In the genomic region with DNA sequence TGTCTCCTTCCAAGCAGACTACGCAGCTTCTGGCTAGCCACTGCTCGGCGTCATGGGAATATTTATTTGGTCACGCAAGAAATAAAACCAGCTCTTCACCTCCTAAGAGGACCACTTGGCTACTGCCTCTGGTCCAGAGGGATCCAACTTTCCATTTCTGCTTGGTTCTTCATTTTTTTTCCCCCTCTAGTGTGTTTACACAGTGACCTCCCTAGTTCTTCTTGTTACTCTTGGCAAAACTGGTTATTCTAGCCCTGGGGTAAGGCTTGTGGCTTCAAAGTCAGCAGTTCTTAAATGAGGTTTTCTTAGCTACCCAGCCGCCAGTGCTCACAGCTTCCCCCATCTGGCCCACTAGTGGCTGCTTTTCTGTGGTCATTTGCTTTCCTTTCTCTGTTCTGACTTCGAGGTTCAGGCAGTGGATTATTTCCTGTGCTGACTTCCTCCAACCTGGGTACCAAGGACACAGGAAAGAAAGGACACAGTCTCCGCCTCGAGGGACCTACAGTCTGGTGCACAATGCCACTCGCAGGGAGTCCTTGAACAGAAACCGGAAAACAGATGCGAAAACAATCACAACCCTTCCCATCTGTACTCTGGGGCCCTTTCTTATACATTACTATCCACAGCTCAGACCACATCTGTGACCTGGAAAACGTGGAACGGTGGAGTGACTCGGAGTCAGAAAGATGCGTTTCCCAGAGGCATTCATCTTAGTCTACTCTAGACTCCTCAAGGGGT, we compare ENCODE assay signal across 8 mouse cellular contexts. TPM values are rescaled to one million over a fixed set of nuclear protein-coding genes. Genes with fewer than 3 reads are reported as not detected.
DNase-seq lines count a peak whose midpoint lies in the region; ATAC-seq and TF ChIP-seq lines count a peak whose summit lies in the region.

No protein-coding gene starts in this region.

- TF ChIP-seq CTCF in liver, embryonic 14.5 days (IDR thresholded peaks at IDR 0.05; ENCODE audit: low read depth), result 0 out of 2 replicates have a peak, but pooled peaks have one; percentile 15

- peaks cover 4% of the 10 kb centered on the region; the same call in 1 of the 2 replicates for H3K27me3 ChIP-seq in embryonic facial prominence, embryonic 12.5 days
- no peaks in the 10 kb centered on the region; the same call in 1 of the 2 replicates for H3K27me3 ChIP-seq in hindbrain, embryonic 14.5 days (ENCODE audit: control insufficient read depth, insufficient read depth, low read length)
- peaks cover 8% of the 10 kb centered on the region; the same call in 1 of the 2 replicates for H3K27me3 ChIP-seq in liver, embryonic 14.5 days (ENCODE audit: control insufficient read depth, insufficient read depth, low read length)

- no peak overlapping the region for H3K4me2 ChIP-seq in embryonic facial prominence, embryonic 12.5 days (replicated peaks)
- H3K4me2 ChIP-seq in hindbrain, embryonic 14.5 days (replicated peaks), result peak overlapping the region; percentile 32; the same call in 1 of the 2 replicates
- H3K4me2 ChIP-seq in liver, embryonic 14.5 days (ENCODE audit: low read depth), result no peak overlapping the region; the same call in 1 of the 2 replicates

- H3K9me3 ChIP-seq in embryonic facial prominence, embryonic 12.5 days, result no peaks in the 10 kb centered on the region
- H3K9me3 ChIP-seq in hindbrain, embryonic 14.5 days (ENCODE audit: control insufficient read depth, low read length), result no peaks in the 10 kb centered on the region
- H3K9me3 ChIP-seq in liver, embryonic 14.5 days (ENCODE audit: control insufficient read depth, low read length), result no peaks in the 10 kb centered on the region

- H3K36me3 ChIP-seq in embryonic facial prominence, embryonic 12.5 days, result no peaks in the 10 kb centered on the region
- H3K36me3 ChIP-seq in hindbrain, embryonic 14.5 days (replicated peaks; ENCODE audit: control insufficient read depth, insufficient read depth), result no peaks in the 10 kb centered on the region
- no peaks in the 10 kb centered on the region for H3K36me3 ChIP-seq in liver, embryonic 14.5 days (replicated peaks; ENCODE audit: control insufficient read depth, insufficient read depth, low read depth)

- no peak overlapping the region for H3K4me3 ChIP-seq in embryonic facial prominence, embryonic 12.5 days
- H3K4me3 ChIP-seq in hindbrain, embryonic 14.5 days (replicated peaks; ENCODE audit: low read length), result no peak overlapping the region
- no peak overlapping the region for H3K4me3 ChIP-seq in liver, embryonic 14.5 days (ENCODE audit: insufficient read depth in 1 of 2, low read depth in 2 of 2, low read length in 2 of 2)

- peak overlapping the region; percentile 30; the same call in 1 of the 2 replicates for H3K27ac ChIP-seq in embryonic facial prominence, embryonic 12.5 days
- H3K27ac ChIP-seq in hindbrain, embryonic 14.5 days, result no peak overlapping the region
- no peak overlapping the region for H3K27ac ChIP-seq in liver, embryonic 14.5 days

- peaks cover 7% of the 10 kb centered on the region; the same call in 1 of the 2 replicates for H3K4me1 ChIP-seq in embryonic facial prominence, embryonic 12.5 days
- peaks cover 16% of the 10 kb centered on the region for H3K4me1 ChIP-seq in hindbrain, embryonic 14.5 days (replicated peaks; ENCODE audit: control insufficient read depth, insufficient read depth, low read length)
- H3K4me1 ChIP-seq in liver, embryonic 14.5 days (replicated peaks; ENCODE audit: control insufficient read depth in 2 of 2, insufficient read depth in 2 of 2, low read length in 1 of 2), result peaks cover 0 to 12% of the 10 kb centered on the region in 2 experiments; a peak in 2 of 4 replicates

- 30% methylated on average over 15 of the region's 15 CpGs for WGBS in embryonic facial prominence, embryonic 12.5 days
- WGBS in hindbrain, embryonic 14.5 days, result 34% methylated on average over 15 of the region's 15 CpGs
- 15% methylated on average over 15 of the region's 15 CpGs for WGBS in liver, embryonic 14.5 days (ENCODE audit: insufficient replicate concordance)

- no peak for TF ChIP-seq EP300 in liver, embryonic 14.5 days (IDR thresholded peaks at IDR 0.05; ENCODE audit: low read depth)

- ATAC-seq in embryonic facial prominence, embryonic 12.5 days (ENCODE audit: insufficient number of reproducible peaks, insufficient read depth, low FRiP score, low TSS enrichment), result no peak
- no peak for ATAC-seq in hindbrain, embryonic 14.5 days (ENCODE audit: low FRiP score)
- peak; percentile 30 for ATAC-seq in liver, embryonic 14.5 days (ENCODE audit: insufficient read depth)
- no peak for ATAC-seq in erythroid progenitor cell, adult 5-6 weeks (replicated peaks; ENCODE audit: low FRiP score, poor library complexity, severe bottlenecking)

- no peak overlapping the region for H3K9ac ChIP-seq in embryonic facial prominence, embryonic 12.5 days
- no peak overlapping the region for H3K9ac ChIP-seq in hindbrain, embryonic 14.5 days
- no peak overlapping the region for H3K9ac ChIP-seq in liver, embryonic 14.5 days (replicated peaks)

- peak; percentile 35 for DNase-seq in thymus, postnatal 0 days (ENCODE audit: low spot score)
- no peak for DNase-seq in thymus, postnatal 36 days
- no peak for DNase-seq in hindbrain, embryonic 14.5 days (ENCODE audit: low spot score)
- DNase-seq in liver, embryonic 14.5 days (ENCODE audit: low read depth in 3 of 3, low spot score in 3 of 3), result no peak
- DNase-seq in spleen, postnatal 36 days (ENCODE audit: low spot score in 2 of 2), result peak; percentile 51 to 56
- no peak for DNase-seq in layer of hippocampus, postnatal 36 days

RNA-seq across cellular contexts. Expression of gene Cfap45, which starts 4.6 kb away (rescaled TPM):
- 1.6 and 1.9 TPM in 2 replicates for polyA plus RNA-seq in thymus, postnatal 0 days (2015; fragmentation: Nextera tagmentation; extraction: Ambion mirVana)
- polyA plus RNA-seq in embryonic facial prominence, embryonic 12.5 days (2016; fragmentation: Nextera tagmentation; extraction: Ambion mirVana), result 0.95 and 1.1 TPM in 2 replicates
- 3.7 and 5.5 TPM in 2 replicates for polyA plus RNA-seq in hindbrain, embryonic 14.5 days (2014; fragmentation: Nextera tagmentation; extraction: Ambion mirVana)
- polyA plus RNA-seq in liver, embryonic 14.5 days (2012; rRNA removed), result 0.15 and 0.28 TPM in 2 replicates
- polyA plus RNA-seq in liver, embryonic 14.5 days (2014; fragmentation: Nextera tagmentation; extraction: Ambion mirVana), result 0.22 and 0.29 TPM in 2 replicates
- total RNA-seq in layer of hippocampus, postnatal 36 days (2021), result 1 to 10 TPM; 4.0 to 5.5 TPM
- total RNA-seq in erythroid progenitor cell, adult 5-6 weeks (2015; ENCODE audit: low replicate concordance), result not detected in 2 replicates
- not detected in 2 replicates for total RNA-seq in erythroid progenitor cell, adult 5-6 weeks (2017; ENCODE audit: low replicate concordance)

RNA-seq across cellular contexts. Expression of gene Tagln2, which starts 25.3 kb away (rescaled TPM):
- polyA plus RNA-seq in thymus, postnatal 0 days (2015; fragmentation: Nextera tagmentation; extraction: Ambion mirVana), result 151 and 180 TPM in 2 replicates
- 80.2 and 80.4 TPM in 2 replicates for polyA plus RNA-seq in embryonic facial prominence, embryonic 12.5 days (2016; fragmentation: Nextera tagmentation; extraction: Ambion mirVana)
- polyA plus RNA-seq in hindbrain, embryonic 14.5 days (2014; fragmentation: Nextera tagmentation; extraction: Ambion mirVana), result 53.0 and 62.6 TPM in 2 replicates
- 75.1 and 88.2 TPM in 2 replicates for polyA plus RNA-seq in liver, embryonic 14.5 days (2012; rRNA removed)
- polyA plus RNA-seq in liver, embryonic 14.5 days (2014; fragmentation: Nextera tagmentation; extraction: Ambion mirVana), result 94.4 and 97.5 TPM in 2 replicates
- 1 to 10 TPM; 8.7 to 9.2 TPM for total RNA-seq in layer of hippocampus, postnatal 36 days (2021)
- 95.6 and 112 TPM in 2 replicates for total RNA-seq in erythroid progenitor cell, adult 5-6 weeks (2015; ENCODE audit: low replicate concordance)
- total RNA-seq in erythroid progenitor cell, adult 5-6 weeks (2017; ENCODE audit: low replicate concordance), result 21.1 and 56.0 TPM in 2 replicates

RNA-seq across cellular contexts. Expression of gene Vsig8, which starts 30.5 kb away (rescaled TPM):
- polyA plus RNA-seq in thymus, postnatal 0 days (2015; fragmentation: Nextera tagmentation; extraction: Ambion mirVana), result 2.4 and 3.2 TPM in 2 replicates
- polyA plus RNA-seq in embryonic facial prominence, embryonic 12.5 days (2016; fragmentation: Nextera tagmentation; extraction: Ambion mirVana), result 0.24 TPM in 1 of 2 replicates, not detected in the other
- polyA plus RNA-seq in hindbrain, embryonic 14.5 days (2014; fragmentation: Nextera tagmentation; extraction: Ambion mirVana), result 0.75 and 0.90 TPM in 2 replicates
- polyA plus RNA-seq in liver, embryonic 14.5 days (2012; rRNA removed), result not detected in 2 replicates
- polyA plus RNA-seq in liver, embryonic 14.5 days (2014; fragmentation: Nextera tagmentation; extraction: Ambion mirVana), result not detected in 2 replicates
- total RNA-seq in layer of hippocampus, postnatal 36 days (2021), result under 1 TPM; 0.25 to 0.67 TPM
- not detected in 2 replicates for total RNA-seq in erythroid progenitor cell, adult 5-6 weeks (2015; ENCODE audit: low replicate concordance)
- not detected in 2 replicates for total RNA-seq in erythroid progenitor cell, adult 5-6 weeks (2017; ENCODE audit: low replicate concordance)

RNA-seq across cellular contexts. Expression of gene Igsf9, which starts 43.6 kb away (rescaled TPM):
- polyA plus RNA-seq in thymus, postnatal 0 days (2015; fragmentation: Nextera tagmentation; extraction: Ambion mirVana), result 2.4 and 2.5 TPM in 2 replicates
- polyA plus RNA-seq in embryonic facial prominence, embryonic 12.5 days (2016; fragmentation: Nextera tagmentation; extraction: Ambion mirVana), result 79.5 and 84.3 TPM in 2 replicates
- 27.6 and 28.5 TPM in 2 replicates for polyA plus RNA-seq in hindbrain, embryonic 14.5 days (2014; fragmentation: Nextera tagmentation; extraction: Ambion mirVana)
- polyA plus RNA-seq in liver, embryonic 14.5 days (2012; rRNA removed), result 2.1 and 2.8 TPM in 2 replicates
- polyA plus RNA-seq in liver, embryonic 14.5 days (2014; fragmentation: Nextera tagmentation; extraction: Ambion mirVana), result 0.60 and 1.0 TPM in 2 replicates
- 10 to 100 TPM in 1 of 2 experiments, 1 to 10 TPM in 1; 8.0 to 10.7 TPM for total RNA-seq in layer of hippocampus, postnatal 36 days (2021)
- total RNA-seq in erythroid progenitor cell, adult 5-6 weeks (2015; ENCODE audit: low replicate concordance), result not detected in 2 replicates
- total RNA-seq in erythroid progenitor cell, adult 5-6 weeks (2017; ENCODE audit: low replicate concordance), result 2.4 TPM in 1 of 2 replicates, not detected in the other

RNA-seq across cellular contexts. Expression of gene Slamf9, which starts 50.0 kb away (rescaled TPM):
- 1.2 and 1.4 TPM in 2 replicates for polyA plus RNA-seq in thymus, postnatal 0 days (2015; fragmentation: Nextera tagmentation; extraction: Ambion mirVana)
- 0.41 and 0.51 TPM in 2 replicates for polyA plus RNA-seq in embryonic facial prominence, embryonic 12.5 days (2016; fragmentation: Nextera tagmentation; extraction: Ambion mirVana)
- 0.15 and 0.26 TPM in 2 replicates for polyA plus RNA-seq in hindbrain, embryonic 14.5 days (2014; fragmentation: Nextera tagmentation; extraction: Ambion mirVana)
- 0.92 and 1.5 TPM in 2 replicates for polyA plus RNA-seq in liver, embryonic 14.5 days (2012; rRNA removed)
- polyA plus RNA-seq in liver, embryonic 14.5 days (2014; fragmentation: Nextera tagmentation; extraction: Ambion mirVana), result 1.5 and 1.9 TPM in 2 replicates
- under 1 TPM in 1 of 2 experiments, not detected in 1; 0.28 TPM for total RNA-seq in layer of hippocampus, postnatal 36 days (2021)
- total RNA-seq in erythroid progenitor cell, adult 5-6 weeks (2015; ENCODE audit: low replicate concordance), result 1.1 TPM in 1 of 2 replicates, not detected in the other
- total RNA-seq in erythroid progenitor cell, adult 5-6 weeks (2017; ENCODE audit: low replicate concordance), result 0.90 and 2.7 TPM in 2 replicates

Comparison
In these comparisons a context has a peak if more than half of its experiments do, and no peak if none do; other contexts are left out.
1. DNase-seq: peak in thymus, postnatal 0 days (single experiment) and spleen, postnatal 36 days (2 of 2); none in thymus, postnatal 36 days (0 of 2), hindbrain, embryonic 14.5 days (single experiment), liver, embryonic 14.5 days (0 of 3) and layer of hippocampus, postnatal 36 days (0 of 2).